ENCODE assay signal across 19 mouse cellular contexts in genomic region chr9:57961863-57962778, GRCm38 (mm10). TPM values are rescaled to one million over a fixed set of nuclear protein-coding genes. Genes with fewer than 3 reads are reported as not detected.
DNase-seq lines count a peak whose midpoint lies in the region; ATAC-seq lines count a peak whose summit lies in the region.
"Had no signal": no experiment of that assay in that cellular context is flagged by ENCODE, and none has a peak within 500 bp of the region (broad histone marks: within the 10 kb centered on the region; RNA-seq: fewer than 3 reads in every experiment).

No protein-coding gene starts in this region.

- no peak overlapping the region for H3K4me3 ChIP-seq in heart, embryonic 10.5 days
- H3K4me3 ChIP-seq in kidney, embryonic 16.5 days (ENCODE audit: low read length): no peak overlapping the region
- H3K4me3 ChIP-seq in brown adipose tissue, adult 24 weeks (ENCODE audit: insufficient read depth, low read depth, low read length): no peak overlapping the region
- no peak overlapping the region for H3K4me3 ChIP-seq in lung, embryonic 15.5 days
- no peak overlapping the region for H3K4me3 ChIP-seq in neural tube, embryonic 15.5 days (replicated peaks)
- H3K4me3 ChIP-seq: heart, embryonic 13.5 days; limb, embryonic 12.5 days; megakaryocyte, embryonic 14.5 days had no signal

- peaks cover 20% of the 10 kb centered on the region; the same call in 1 of the 2 replicates for H3K27me3 ChIP-seq in heart, embryonic 10.5 days (ENCODE audit: insufficient read depth, poor library complexity, severe bottlenecking)
- no peaks in the 10 kb centered on the region for H3K27me3 ChIP-seq in kidney, embryonic 16.5 days (ENCODE audit: insufficient read depth, low read length)
- H3K27me3 ChIP-seq in lung, embryonic 15.5 days: no peaks in the 10 kb centered on the region
- no peaks in the 10 kb centered on the region for H3K27me3 ChIP-seq in neural tube, embryonic 15.5 days (replicated peaks)
- H3K27me3 ChIP-seq: heart, embryonic 13.5 days; limb, embryonic 12.5 days had no signal

- intact Hi-C loops in heart, postnatal 25 days (cut with DNase I): no loop called here

- no peaks in the 10 kb centered on the region for H3K36me3 ChIP-seq in heart, embryonic 10.5 days
- H3K36me3 ChIP-seq in kidney, embryonic 16.5 days (ENCODE audit: insufficient read depth, low read length): no peaks in the 10 kb centered on the region
- no peaks in the 10 kb centered on the region for H3K36me3 ChIP-seq in lung, embryonic 15.5 days
- H3K36me3 ChIP-seq in neural tube, embryonic 15.5 days: peaks cover 36% of the 10 kb centered on the region
- H3K36me3 ChIP-seq: G1E; heart, embryonic 13.5 days; limb, embryonic 12.5 days had no signal

- H3K9me3 ChIP-seq in heart, embryonic 10.5 days: no peaks in the 10 kb centered on the region
- no peaks in the 10 kb centered on the region for H3K9me3 ChIP-seq in kidney, embryonic 16.5 days (ENCODE audit: low read length)
- H3K9me3 ChIP-seq in lung, embryonic 15.5 days: no peaks in the 10 kb centered on the region
- no peaks in the 10 kb centered on the region for H3K9me3 ChIP-seq in neural tube, embryonic 15.5 days (replicated peaks)
- H3K9me3 ChIP-seq: G1E; heart, embryonic 13.5 days; limb, embryonic 12.5 days; megakaryocyte, embryonic 14.5 days had no signal

- WGBS in heart, embryonic 10.5 days: 57% methylated on average over 17 of the region's 17 CpGs
- WGBS in kidney, embryonic 16.5 days: 40% methylated on average over 17 of the region's 17 CpGs
- 36% methylated on average over 17 of the region's 17 CpGs for WGBS in lung, embryonic 15.5 days
- WGBS in neural tube, embryonic 15.5 days: 76% methylated on average over 17 of the region's 17 CpGs

- H3K27ac ChIP-seq in heart, embryonic 10.5 days: peak overlapping the region; percentile 50; the same call in 1 of the 2 replicates
- peak overlapping the region; percentile 30; the same call in 1 of the 2 replicates for H3K27ac ChIP-seq in kidney, embryonic 16.5 days (ENCODE audit: low read length)
- H3K27ac ChIP-seq in brown adipose tissue, adult 24 weeks (replicated peaks; ENCODE audit: low read depth, low read length): peak overlapping the region; percentile 73
- peak overlapping the region; percentile 24; the same call in 1 of the 2 replicates for H3K27ac ChIP-seq in lung, embryonic 15.5 days
- H3K27ac ChIP-seq in neural tube, embryonic 15.5 days (replicated peaks): no peak overlapping the region
- H3K27ac ChIP-seq: heart, embryonic 13.5 days; limb, embryonic 12.5 days; liver, embryonic 14.5 days had no signal

- H3K4me1 ChIP-seq in heart, embryonic 10.5 days: peaks cover 58% of the 10 kb centered on the region
- H3K4me1 ChIP-seq in kidney, embryonic 16.5 days (ENCODE audit: insufficient read depth, low read length): peaks cover 14% of the 10 kb centered on the region
- H3K4me1 ChIP-seq in brown adipose tissue, adult 24 weeks (ENCODE audit: control insufficient read depth, insufficient read depth, insufficient read length, low read length): peaks cover 38% of the 10 kb centered on the region
- H3K4me1 ChIP-seq in lung, embryonic 15.5 days: peaks cover 11% of the 10 kb centered on the region
- H3K4me1 ChIP-seq in neural tube, embryonic 15.5 days: no peaks in the 10 kb centered on the region

- ATAC-seq in kidney, embryonic 16.5 days (ENCODE audit: low FRiP score, low TSS enrichment): no peak
- no peak for ATAC-seq in lung, embryonic 15.5 days (ENCODE audit: borderline replicate concordance, extremely low read depth, low FRiP score, low TSS enrichment)
- no peak for ATAC-seq in neural tube, embryonic 15.5 days (ENCODE audit: low FRiP score)
- ATAC-seq: forebrain, embryonic 14.5 days; inflammation-experienced regulatory T-cells, adult 6 months had no signal

- DNase-seq in heart, embryonic 10.5 days (ENCODE audit: low spot score): no peak
- no peak for DNase-seq in heart, postnatal 25 days (ENCODE audit: low spot score)
- no peak for DNase-seq in kidney, adult 11 months
- DNase-seq: adrenal gland, adult 2 months; kidney, postnatal 25 days; retina, postnatal 1 day; thymus, adult 2 months had no signal

- H3K4me2 ChIP-seq in kidney, embryonic 16.5 days (replicated peaks; ENCODE audit: low read depth, low read length): no peak overlapping the region
- H3K4me2 ChIP-seq in lung, embryonic 15.5 days: no peak overlapping the region
- no peak overlapping the region for H3K4me2 ChIP-seq in neural tube, embryonic 15.5 days
- H3K4me2 ChIP-seq: heart, embryonic 13.5 days; limb, embryonic 12.5 days had no signal

- no peak overlapping the region for H3K9ac ChIP-seq in kidney, embryonic 16.5 days (replicated peaks; ENCODE audit: low read length)
- H3K9ac ChIP-seq in lung, embryonic 15.5 days: no peak overlapping the region
- no peak overlapping the region for H3K9ac ChIP-seq in neural tube, embryonic 15.5 days (replicated peaks)
- H3K9ac ChIP-seq: heart, embryonic 13.5 days; limb, embryonic 12.5 days; liver, embryonic 14.5 days had no signal

RNA-seq across cellular contexts. Expression of gene Sema7a, which starts 22.2 kb away (rescaled TPM):
- polyA plus RNA-seq in heart, embryonic 10.5 days (2016; fragmentation: Nextera tagmentation; extraction: Ambion mirVana): 0.16 TPM in 1 of 2 replicates, not detected in the other
- 10 to 100 TPM; 18.8 to 28.5 TPM for total RNA-seq in heart, postnatal 25 days (2021)
- 0.32 and 0.56 TPM in 2 replicates for polyA plus RNA-seq in kidney, embryonic 16.5 days (2015; fragmentation: Nextera tagmentation; extraction: Ambion mirVana)
- 2.8 and 6.0 TPM in 2 replicates for polyA plus RNA-seq in brown adipose tissue, adult 24 weeks (2012; ENCODE audit: insufficient read depth, insufficient read length, missing spikeins)
- polyA plus RNA-seq in lung, embryonic 15.5 days (2015; fragmentation: Nextera tagmentation; extraction: Ambion mirVana): 0.79 and 0.90 TPM in 2 replicates
- 2.0 and 2.9 TPM in 2 replicates for polyA plus RNA-seq in neural tube, embryonic 15.5 days (2015; fragmentation: Nextera tagmentation; extraction: Ambion mirVana)
- total RNA-seq: G1E had no signal

RNA-seq across cellular contexts. Expression of gene Cyp11a1, which starts 44.1 kb away (rescaled TPM):
- 0.10 TPM in 1 of 2 replicates, not detected in the other for polyA plus RNA-seq in heart, embryonic 10.5 days (2016; fragmentation: Nextera tagmentation; extraction: Ambion mirVana)
- not detected for total RNA-seq in heart, postnatal 25 days (2021)
- 25.0 and 45.7 TPM in 2 replicates for polyA plus RNA-seq in kidney, embryonic 16.5 days (2015; fragmentation: Nextera tagmentation; extraction: Ambion mirVana)
- not detected in 2 replicates for polyA plus RNA-seq in brown adipose tissue, adult 24 weeks (2012; ENCODE audit: insufficient read depth, insufficient read length, missing spikeins)
- polyA plus RNA-seq in lung, embryonic 15.5 days (2015; fragmentation: Nextera tagmentation; extraction: Ambion mirVana): 0.95 and 1.0 TPM in 2 replicates
- 1.9 and 4.9 TPM in 2 replicates for polyA plus RNA-seq in neural tube, embryonic 15.5 days (2015; fragmentation: Nextera tagmentation; extraction: Ambion mirVana)
- total RNA-seq: common myeloid progenitor, adult 5-6 weeks had no signal

RNA-seq across cellular contexts. Expression of gene Ubl7, which starts 51.3 kb away (rescaled TPM):
- 110 TPM in 2 replicates for polyA plus RNA-seq in heart, embryonic 10.5 days (2016; fragmentation: Nextera tagmentation; extraction: Ambion mirVana)
- total RNA-seq in heart, postnatal 25 days (2021): 10 to 100 TPM; 70.8 to 80.1 TPM
- 119 and 128 TPM in 2 replicates for polyA plus RNA-seq in kidney, embryonic 16.5 days (2015; fragmentation: Nextera tagmentation; extraction: Ambion mirVana)
- polyA plus RNA-seq in brown adipose tissue, adult 24 weeks (2012; ENCODE audit: insufficient read depth, insufficient read length, missing spikeins): 67.3 and 71.9 TPM in 2 replicates
- polyA plus RNA-seq in lung, embryonic 15.5 days (2015; fragmentation: Nextera tagmentation; extraction: Ambion mirVana): 105 and 112 TPM in 2 replicates
- 158 and 175 TPM in 2 replicates for polyA plus RNA-seq in neural tube, embryonic 15.5 days (2015; fragmentation: Nextera tagmentation; extraction: Ambion mirVana)
